Mouse (Mus musculus) limb, embryonic 12.5 days (tissue): ENCODE measurements at regions not wholly inside any gene's neighbourhood (a gene's known extent, or its start where the extent isn't known, plus 50 kb on each side); places are given as distances from the start of the nearest gene placed in this dataset.

Experiments used
- ATAC-seq: fragments of 200-750 bp; cut with Nextera tagmentation; 2 replicates; pipeline ENCODE4 v1.8.0; 2017; ENCODE audit warnings: low read depth, moderate TSS enrichment; ENCODE audit not compliant: insufficient number of reproducible peaks, insufficient read depth, low FRiP score, low TSS enrichment
- H3K27ac ChIP-seq: fragments of 300-500 bp; sonication (generic); 2 replicates; pipeline ENCODE4 v1.5.1; 2016; ENCODE audit warnings: mild to moderate bottlenecking, moderate library complexity
- H3K27me3 ChIP-seq: fragments of 300-500 bp; sonication (generic); 2 replicates; pipeline ENCODE4 v1.6.1; 2016; ENCODE audit warnings: mild to moderate bottlenecking, moderate library complexity
- H3K36me3 ChIP-seq: fragments of 300-500 bp; sonication (generic); 2 replicates; pipeline ENCODE4 v1.6.1; 2016; ENCODE audit warnings: mild to moderate bottlenecking, moderate library complexity
- H3K4me1 ChIP-seq: fragments of 300-500 bp; sonication (generic); replicated peaks from 2 replicates; pipeline ENCODE4 v1.6.1; 2016
- H3K4me2 ChIP-seq: fragments of 300-500 bp; sonication (generic); 2 replicates; pipeline ENCODE4 v1.6.1; 2016; ENCODE audit warnings: mild to moderate bottlenecking, moderate library complexity
- H3K4me3 ChIP-seq: fragments of 300-500 bp; sonication (generic); replicated peaks from 2 replicates; pipeline ENCODE4 v1.5.1; 2016; ENCODE audit warnings: mild to moderate bottlenecking
- H3K9ac ChIP-seq: fragments of 300-500 bp; sonication (generic); replicated peaks from 2 replicates; pipeline ENCODE4 v1.6.1; 2016; ENCODE audit warnings: mild to moderate bottlenecking, moderate library complexity
- H3K9me3 ChIP-seq: fragments of 300-500 bp; sonication (generic); 2 replicates; pipeline ENCODE4 v1.6.1; 2016; ENCODE audit warnings: mild to moderate bottlenecking, moderate library complexity
- WGBS: fragments of 180-500 bp; shearing (Covaris S2); methylation state at CpG from one replicate; pipeline ENCODE4 v1.1.7; 2016; 5-methylcytosine and 5-hydroxymethylcytosine counted together

DNA sequence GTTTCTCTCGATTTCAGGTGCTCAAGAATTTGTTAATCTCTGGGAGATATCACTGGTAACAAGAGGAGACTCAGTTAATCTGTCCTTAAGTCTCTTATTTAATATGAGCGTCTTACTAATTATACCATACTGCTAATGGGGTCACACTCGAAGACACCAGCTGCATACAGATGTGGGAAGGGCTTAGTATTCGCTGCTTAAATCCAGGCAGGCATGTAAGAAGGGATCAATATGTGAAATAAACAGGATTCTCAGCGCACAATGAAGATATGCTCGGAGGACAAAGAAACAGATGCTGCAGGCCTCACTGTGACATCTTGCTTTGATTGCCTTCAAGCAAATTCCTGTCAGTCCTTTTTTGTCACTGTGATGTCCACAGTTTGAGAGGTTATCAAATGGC lies 108.3 kb downstream of the Zwint start:
- no peaks in the 10 kb centered on the region for H3K36me3 ChIP-seq
- no peaks in the 10 kb centered on the region for H3K4me1 ChIP-seq
- no peak overlapping the region for H3K27ac ChIP-seq
- no peak overlapping the region for H3K4me3 ChIP-seq
- WGBS = 83% methylated on average over 6 of the region's 6 CpGs
- H3K9me3 ChIP-seq = no peaks in the 10 kb centered on the region
- H3K9ac ChIP-seq = no peak overlapping the region
- ATAC-seq = no peak
- H3K4me2 ChIP-seq = no peak overlapping the region
- H3K27me3 ChIP-seq = no peaks in the 10 kb centered on the region

DNA sequence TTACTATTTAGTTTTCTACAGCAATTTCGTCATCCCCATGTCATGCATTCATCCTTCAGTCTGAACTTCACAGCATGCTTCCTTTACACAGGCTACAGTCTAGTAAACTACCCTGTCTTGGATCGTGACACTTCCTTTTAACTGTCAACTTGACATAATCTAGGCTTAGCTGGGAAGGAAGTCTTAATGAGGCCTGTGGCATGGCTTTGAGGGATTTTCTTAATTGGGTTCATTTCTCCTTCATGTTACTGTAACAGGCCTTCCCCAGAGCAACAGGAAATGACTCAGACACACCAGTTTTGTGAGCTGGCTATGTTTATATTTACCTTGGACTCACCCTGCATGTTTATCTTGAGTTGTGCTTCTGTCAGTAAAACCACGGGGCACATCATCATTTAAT lies 123.7 kb downstream of the Zwint start:
- H3K36me3 ChIP-seq = no peaks in the 10 kb centered on the region
- H3K4me1 ChIP-seq = 0 out of 2 replicates have a peak, but pooled peaks cover 3% of the 10 kb centered on the region
- H3K9me3 ChIP-seq = no peaks in the 10 kb centered on the region
- WGBS = 7% methylated on average over 3 of the region's 3 CpGs
- no peak overlapping the region for H3K4me2 ChIP-seq
- no peak overlapping the region for H3K27ac ChIP-seq
- ATAC-seq = no peak
- H3K27me3 ChIP-seq = no peaks in the 10 kb centered on the region
- no peak overlapping the region for H3K4me3 ChIP-seq
- no peak overlapping the region for H3K9ac ChIP-seq

- Histone ChIP-seq H3K27ac (no peak overlapping the region), H3K4me1 (no peaks in the 10 kb centered on the region; the same call in 1 of the 2 replicates), H3K9ac (no peak overlapping the region), H3K9me3 (no peaks in the 10 kb centered on the region), H3K27me3 (no peaks in the 10 kb centered on the region), H3K36me3 (no peaks in the 10 kb centered on the region), H3K4me3 (no peak overlapping the region), H3K4me2 (no peak overlapping the region)
- ATAC-seq = no peak
- WGBS = 26% methylated on average over 8 of the region's 8 CpGs
Observed at GRCm38 (mm10) chr10:72811614-72812013, 157.0 kb downstream of the Zwint start.

DNA sequence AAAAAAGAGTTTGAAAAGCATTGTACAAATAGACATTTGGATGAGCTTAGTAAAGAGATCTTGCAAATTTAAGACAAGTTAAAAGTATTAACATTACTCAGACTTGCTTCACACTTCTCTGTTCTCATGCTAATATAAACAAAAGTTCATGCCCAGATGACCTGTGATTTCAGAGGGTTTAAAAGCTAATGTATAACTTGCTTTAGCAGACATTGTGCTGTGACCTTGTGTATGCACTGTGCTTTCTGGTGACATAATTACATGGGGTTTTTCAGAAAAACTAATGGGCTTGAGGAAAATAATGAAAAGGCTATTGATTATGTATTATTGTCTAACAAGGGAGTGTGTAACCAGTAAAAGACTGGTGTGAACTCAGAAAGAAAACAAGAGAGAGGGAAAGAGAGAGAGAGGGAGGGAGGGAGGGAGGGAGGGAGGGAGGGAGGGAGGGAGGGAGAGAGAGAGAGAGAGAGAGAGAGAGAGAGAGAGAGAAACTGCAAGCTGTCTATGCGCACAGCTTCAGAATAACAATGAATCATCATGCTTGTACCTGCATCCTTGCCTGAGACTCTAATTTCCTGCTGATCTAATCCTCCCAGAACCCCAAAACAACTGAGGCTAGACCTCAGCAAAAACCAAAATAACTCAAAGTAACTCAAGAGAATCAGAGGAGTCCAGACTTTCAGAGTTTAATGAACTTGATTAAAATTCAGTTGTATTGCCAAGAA lies 192.9 kb downstream of the Zwint start:
- no peak for ATAC-seq
- no peak overlapping the region for H3K4me3 ChIP-seq
- no peak overlapping the region for H3K9ac ChIP-seq
- WGBS = 62% methylated on average over 1 of the region's 1 CpGs
- H3K27me3 ChIP-seq = no peaks in the 10 kb centered on the region
- H3K9me3 ChIP-seq = no peaks in the 10 kb centered on the region
- no peaks in the 10 kb centered on the region for H3K4me1 ChIP-seq
- H3K27ac ChIP-seq = no peak overlapping the region
- H3K36me3 ChIP-seq = no peaks in the 10 kb centered on the region
- no peak overlapping the region for H3K4me2 ChIP-seq

GRCm38 (mm10) chr10:72867956-72868355 lies 213.3 kb downstream of the Zwint start:
- Histone ChIP-seq H3K9me3 (no peaks in the 10 kb centered on the region), H3K4me2 (no peak overlapping the region), H3K27ac (peak overlapping the region; percentile 45; the same call in 1 of the 2 replicates), H3K4me3 (no peak overlapping the region), H3K27me3 (no peaks in the 10 kb centered on the region), H3K36me3 (no peaks in the 10 kb centered on the region), H3K9ac (no peak overlapping the region), H3K4me1 (peaks cover 7% of the 10 kb centered on the region)
- WGBS = 5% methylated on average over 1 of the region's 1 CpGs
- ATAC-seq = peak; percentile 92
